Mouse (Mus musculus): ENCODE measurements at regions not wholly inside any gene's neighbourhood (a gene's known extent, or its start where the extent isn't known, plus 50 kb on each side); places are given as distances from the start of the nearest gene placed in this dataset.

DNA sequence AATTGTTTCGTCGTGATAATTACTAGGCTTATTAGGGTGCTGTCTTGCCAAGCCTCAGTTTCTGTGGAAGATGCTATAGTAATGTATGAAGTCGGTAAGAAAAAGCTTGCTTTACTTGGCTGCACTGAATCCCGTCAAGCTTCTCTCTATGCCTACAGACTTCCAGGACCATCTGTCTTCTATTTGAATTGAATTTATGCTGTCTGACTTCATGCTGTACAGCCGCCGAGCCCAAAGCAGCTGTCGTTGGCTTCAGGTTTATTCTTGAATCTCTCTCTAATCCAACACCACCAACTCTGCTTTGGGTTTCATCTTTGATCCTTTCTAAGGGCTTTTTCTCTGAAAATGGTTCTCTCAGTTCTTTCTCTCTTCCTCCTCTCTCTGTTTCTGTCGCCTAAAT is 227.4 kb upstream of the Cnr1 start:
- no peak for DNase-seq

DNA sequence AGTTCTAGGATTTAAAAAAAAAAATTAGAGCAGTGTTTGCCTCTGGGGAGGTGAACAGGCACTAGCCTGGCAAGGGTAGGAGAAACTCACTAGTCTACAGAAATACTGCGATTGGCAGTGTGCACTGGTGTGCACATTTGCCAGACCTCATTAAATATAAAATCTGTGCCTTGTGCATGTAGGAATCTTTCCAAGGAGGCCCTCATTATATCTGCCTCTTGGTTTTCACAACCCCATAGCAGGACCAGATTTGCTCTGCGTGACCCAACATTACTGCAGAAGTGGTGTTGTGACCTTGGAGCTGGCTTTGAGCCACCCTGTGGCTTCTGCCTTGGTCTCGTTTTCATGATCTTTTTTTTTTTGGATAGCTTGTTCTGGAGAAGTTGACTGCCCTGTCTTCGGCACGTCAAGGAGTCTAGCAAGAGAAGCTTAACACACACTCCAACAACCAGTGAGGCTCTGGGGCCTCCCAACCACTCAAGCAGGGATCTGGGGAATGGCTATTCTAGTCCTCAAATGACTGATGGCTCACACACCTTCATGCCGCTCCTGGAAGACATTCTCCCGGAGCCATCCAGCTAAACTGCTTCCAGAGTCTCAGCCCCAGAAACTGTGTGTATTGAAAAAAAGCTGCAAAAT is 222.2 kb upstream of the Cnr1 start:
- DNase-seq = no peak

DNA sequence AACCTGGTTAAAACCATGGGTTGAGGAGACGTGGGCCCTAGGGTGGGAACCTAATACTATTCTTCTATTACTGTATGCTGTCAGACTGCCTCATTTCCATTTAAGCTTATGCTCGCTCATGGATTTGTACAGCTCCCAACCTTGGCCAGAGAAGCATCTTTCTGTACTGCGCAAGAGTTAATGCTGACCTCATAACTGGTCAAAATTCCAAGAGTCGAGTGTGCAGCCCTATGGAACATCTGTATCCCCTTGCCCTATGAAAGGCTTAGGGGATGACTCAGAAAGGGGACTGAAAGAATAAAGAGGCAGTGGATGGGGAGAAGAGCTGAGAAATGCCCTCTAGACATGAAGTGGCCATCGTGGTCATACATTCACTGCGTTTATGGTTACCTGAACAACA is 218.7 kb upstream of the Cnr1 start:
- DNase-seq = no peak

- no peak for DNase-seq
Measured at GRCm38 (mm10) chr4:33706785-33707184, 217.6 kb upstream of the Cnr1 start.

- DNase-seq = no peak
Measured at GRCm38 (mm10) chr4:33716475-33717117, 207.8 kb upstream of the Cnr1 start.

- DNase-seq = no peak
Measured at GRCm38 (mm10) chr4:33720972-33721371, 203.4 kb upstream of the Cnr1 start.

GRCm38 (mm10) chr4:33721971-33722370 is 202.4 kb upstream of the Cnr1 start:
- no peak for DNase-seq

GRCm38 (mm10) chr4:33731837-33732236 is 192.6 kb upstream of the Cnr1 start:
- DNase-seq = no peak

DNA sequence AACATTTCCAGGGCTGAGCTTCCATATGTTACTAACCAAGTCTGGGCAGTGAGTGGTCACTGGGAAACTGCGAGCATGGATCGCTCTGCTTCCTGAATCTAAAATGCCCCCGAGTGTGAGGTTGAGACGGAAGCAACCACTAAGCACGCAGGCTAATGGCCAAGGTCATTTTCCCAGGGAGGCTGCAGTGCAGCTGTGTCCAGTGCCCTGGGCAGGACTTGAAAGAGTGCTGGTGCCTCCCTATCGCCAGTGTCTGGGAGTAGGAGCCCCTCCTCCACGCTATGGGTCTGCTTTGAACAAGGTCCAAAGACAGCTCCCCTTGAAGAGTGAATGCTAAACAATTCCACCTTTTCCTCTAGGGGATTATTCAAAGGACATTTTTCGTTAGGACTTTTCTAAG is 189.5 kb upstream of the Cnr1 start:
- no peak for DNase-seq

- DNase-seq = no peak
Measured at GRCm38 (mm10) chr4:33735442-33735966, 188.9 kb upstream of the Cnr1 start.

DNA sequence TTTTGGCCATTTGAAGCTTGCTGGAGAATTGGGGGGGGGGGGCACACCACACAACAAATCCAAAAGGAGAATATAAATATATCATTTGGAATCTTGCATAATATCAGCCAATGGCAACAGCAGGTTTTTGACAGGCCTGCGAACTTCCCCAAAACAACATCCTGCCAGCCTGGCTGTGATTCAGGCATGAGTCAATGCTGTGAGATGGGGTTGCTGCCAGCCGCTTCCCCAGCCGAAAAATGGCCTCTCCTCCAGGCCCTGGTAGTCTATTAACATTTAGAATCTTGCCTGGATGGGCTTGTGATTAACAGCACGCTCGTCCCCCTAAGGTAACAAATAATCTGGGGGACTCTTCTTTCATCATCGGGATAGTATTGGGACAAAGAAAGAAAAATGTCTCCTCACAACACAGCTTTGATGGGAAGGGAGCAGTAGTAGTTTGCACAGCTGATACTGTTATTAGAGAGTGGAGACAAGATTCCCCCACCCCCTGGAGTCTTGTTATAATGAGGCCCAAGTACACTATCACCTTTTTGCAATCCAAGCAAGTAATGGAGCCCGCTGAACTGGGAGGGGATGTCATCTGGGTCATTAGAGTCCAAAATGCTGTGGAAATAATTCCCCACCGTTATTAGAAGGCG is 188.2 kb upstream of the Cnr1 start:
- DNase-seq = no peak

DNA sequence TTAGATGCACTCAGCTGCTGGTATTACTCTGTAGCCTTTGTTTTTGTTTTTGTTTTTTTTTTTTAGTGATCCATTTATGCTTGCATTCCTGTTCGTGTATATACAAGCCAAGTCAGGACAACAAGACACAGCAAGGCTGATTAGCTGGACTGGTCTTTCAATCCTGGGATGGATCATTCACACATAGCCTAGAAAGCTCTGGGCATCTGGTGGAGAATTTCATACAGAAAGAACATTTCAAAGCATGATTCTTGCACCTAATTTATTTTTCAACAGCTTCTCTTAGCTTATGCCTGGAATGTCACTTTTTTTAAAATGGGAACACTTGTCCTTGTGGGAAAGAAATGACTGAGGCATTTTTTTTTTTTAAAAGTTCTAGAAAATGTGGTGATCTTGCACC is 187.1 kb upstream of the Cnr1 start:
- DNase-seq = no peak

DNA sequence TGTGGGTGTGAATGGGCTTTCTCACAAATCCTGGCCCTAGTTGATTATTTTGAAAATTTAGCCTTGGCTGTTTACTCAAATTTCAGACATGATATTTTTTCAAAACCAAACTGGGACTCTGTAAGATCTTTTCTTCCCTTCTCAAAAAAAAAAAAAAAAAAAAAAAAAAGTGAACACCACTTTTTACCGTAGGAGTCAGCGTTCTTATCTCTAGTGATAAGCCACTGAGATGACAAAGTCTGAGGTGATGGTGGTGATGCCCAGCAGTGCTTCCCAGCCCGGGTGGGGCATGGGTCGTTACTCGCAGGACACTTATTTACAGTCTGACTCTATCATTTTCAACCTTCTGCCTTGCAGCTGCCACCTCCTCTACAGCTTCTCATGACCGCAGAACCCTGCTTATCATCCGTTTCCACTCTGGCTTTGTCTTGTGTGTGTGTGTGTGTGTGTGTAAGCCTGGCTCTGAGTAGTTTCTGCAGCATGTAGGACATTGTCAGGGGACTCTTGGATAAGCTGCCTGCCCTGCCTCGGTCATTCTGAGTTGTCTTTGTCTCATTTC is 186.5 kb upstream of the Cnr1 start:
- no peak for DNase-seq

DNA sequence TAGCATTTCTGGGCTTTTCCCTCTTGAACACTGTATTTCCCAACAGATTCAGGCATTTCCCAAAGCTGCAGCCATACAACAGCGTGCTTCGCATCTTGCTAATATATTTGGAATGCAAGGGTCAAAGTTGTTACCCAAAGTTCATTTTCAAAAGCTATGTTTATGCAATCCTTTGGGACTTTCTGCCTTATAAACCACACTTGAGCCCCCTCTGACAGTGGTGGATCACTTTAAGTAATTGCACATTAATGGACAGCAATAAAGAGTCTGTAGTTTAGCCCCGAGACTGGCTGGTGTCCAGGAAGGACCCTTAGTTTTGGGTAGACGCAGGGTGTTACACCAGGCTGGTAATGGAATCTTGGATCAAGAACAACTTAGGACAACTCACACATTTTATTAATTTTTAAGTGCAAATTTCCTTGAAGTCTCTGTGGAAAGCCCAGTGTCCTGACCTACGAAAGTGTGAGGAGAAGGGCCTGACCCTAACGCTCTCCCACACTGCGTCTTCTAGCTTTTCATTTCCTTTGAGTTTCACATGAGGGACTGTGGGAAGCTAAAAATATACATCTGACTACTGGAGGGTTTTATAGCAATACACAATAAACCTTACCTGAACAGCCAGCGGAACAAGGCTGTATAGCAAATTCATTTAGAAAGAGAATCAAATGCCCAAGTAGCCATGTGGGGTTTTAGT is 185.0 kb upstream of the Cnr1 start:
- no peak for DNase-seq

DNA sequence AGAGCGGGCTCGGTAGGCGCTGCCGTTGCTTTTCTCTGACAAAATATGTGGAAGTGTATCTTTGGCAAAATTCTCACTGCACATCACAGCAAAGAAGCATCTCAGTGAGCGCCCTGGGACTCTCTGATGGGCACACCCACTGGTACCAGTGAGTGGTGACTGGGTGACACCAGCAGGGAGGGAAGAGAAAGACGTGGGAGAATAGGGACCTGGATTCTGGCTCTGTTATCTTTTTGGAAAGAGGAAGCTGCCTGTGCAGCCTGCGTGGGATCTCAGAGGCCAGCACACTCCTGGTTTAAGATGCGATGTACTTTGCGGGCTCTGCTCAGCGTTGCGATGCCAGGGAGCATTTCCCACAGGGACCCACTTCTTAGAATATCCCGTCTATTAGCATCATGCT is 183.4 kb upstream of the Cnr1 start:
- no peak for DNase-seq

DNA sequence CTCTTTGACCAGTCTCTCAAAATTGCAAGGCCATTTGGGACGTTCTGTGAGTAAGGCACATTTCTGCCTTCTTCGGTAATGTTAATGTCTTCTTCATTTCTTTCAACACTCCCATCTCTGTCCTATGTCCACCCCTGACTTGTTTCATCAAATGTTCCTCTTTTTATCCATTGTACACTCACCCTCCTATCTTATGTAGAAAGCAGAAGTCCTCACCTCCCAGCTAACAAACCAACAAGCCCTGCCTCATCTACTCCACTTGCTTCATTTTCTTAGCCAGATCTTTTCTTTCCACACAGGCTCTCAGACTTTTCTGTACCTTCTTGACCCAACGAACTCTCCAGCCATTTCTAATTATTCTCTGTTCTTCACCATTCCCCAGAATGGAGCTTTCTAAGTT is 179.2 kb upstream of the Cnr1 start:
- DNase-seq = no peak

DNA sequence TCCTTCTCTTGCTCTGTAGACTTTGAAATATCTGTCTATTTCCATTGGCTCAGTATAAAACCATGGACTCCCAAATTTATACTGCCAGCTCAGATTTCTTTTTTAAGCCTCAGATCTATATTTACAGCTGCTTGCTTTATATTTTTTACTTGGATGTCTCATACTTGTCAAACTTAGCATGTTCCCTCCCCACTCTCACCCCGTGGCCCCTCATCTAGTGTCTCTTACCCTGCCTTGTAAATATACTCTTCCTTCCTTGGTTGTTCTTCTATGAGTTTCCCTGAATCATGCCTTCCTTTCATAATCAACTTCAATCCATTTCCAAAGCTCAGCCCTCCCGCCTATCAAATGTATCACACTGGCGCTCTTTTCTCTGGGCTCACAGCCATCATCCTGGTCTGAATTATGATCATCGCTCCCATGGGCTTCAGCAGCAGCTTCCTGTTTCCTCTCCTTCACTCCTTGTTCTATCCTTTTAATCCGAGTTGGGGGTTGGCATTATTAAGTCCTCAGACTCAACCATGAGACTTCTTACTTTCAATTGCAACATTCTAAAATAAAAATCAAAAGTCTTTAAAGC is 177.0 kb upstream of the Cnr1 start:
- no peak for DNase-seq

- DNase-seq = no peak
Measured at GRCm38 (mm10) chr4:33767721-33768120, 156.7 kb upstream of the Cnr1 start.

GRCm38 (mm10) chr4:33786027-33786426 is 138.4 kb upstream of the Cnr1 start:
- no peak for DNase-seq

GRCm38 (mm10) chr4:33786958-33787357 is 137.4 kb upstream of the Cnr1 start:
- DNase-seq = no peak

DNA sequence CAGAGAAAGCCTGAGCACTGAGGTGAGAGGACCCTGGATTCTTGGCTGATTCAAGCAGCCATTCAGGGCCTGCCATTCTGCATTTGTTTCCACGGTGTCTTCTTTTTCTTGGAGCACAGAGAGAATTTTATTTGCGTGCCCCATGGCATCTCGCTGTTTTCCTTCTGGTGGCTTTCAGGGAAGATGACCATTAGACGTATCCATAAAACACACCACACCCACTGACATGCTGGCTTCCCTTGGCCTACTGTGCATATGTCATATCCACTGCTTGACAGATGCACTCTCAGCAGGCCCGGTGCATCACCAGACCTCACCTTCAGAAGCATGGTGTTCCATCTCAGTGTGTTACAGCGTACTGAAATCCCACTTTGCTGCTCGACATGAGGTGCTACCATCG is 131.0 kb upstream of the Cnr1 start:
- DNase-seq = no peak

- DNase-seq = no peak
Measured at GRCm38 (mm10) chr4:33795461-33795860, 128.9 kb upstream of the Cnr1 start.

DNA sequence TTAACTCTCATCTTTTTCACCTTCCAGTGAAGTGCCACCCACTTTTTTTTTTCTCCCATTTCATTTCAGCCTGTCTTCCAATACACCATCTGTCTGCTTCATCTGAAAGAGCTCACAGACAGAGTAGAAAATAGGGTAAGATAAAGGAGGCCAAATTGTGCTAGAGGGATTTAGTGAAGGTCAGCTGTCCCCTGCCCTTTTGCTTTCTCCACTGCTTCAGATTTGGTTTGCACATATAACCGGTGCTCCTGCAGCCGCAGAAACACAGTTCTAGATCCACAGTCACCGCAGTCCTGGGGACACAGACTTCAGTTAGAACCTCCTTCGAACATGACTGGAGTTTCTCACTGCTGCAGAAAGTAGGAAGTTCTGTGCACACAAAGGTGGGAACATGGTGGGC is 126.4 kb upstream of the Cnr1 start:
- no peak for DNase-seq
